10 mouse cellular contexts compared by ENCODE assay signal in the genomic region with DNA sequence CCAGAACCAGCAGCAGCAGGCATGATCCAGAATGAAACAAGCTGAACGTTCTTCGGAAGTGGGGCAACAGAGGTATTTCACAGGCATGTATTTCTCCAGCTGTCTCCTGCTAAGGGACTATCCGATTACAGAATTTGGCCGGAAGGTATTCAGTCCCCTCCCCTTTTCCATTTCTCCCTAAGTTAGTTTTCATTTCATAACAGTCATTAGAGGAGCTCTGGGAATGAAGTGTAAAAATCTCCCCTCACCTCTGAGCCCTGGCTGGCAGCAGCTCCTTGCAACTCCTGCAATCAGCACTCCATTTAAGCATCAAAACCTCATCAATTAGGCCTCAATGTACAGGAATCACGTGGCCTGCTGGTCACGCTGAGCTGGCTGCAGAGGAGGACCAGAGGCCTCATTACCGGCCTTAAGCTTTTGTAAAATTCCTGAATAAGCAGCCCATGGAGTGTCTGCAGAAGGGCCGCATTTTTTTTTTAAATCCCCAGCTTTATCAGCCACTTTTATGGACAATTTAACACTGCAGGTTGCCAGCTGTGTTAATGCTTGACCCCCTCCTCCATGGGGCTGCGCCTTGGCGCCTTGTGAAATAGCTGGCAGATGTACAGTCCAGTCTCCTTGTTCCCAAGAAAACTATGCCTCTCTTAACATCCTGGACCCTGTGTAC.
DNase-seq lines count a peak whose midpoint lies in the region; ATAC-seq lines count a peak whose summit lies in the region.
"Had no signal": no experiment of that assay in that cellular context is flagged by ENCODE, and none has a peak within 500 bp of the region (broad histone marks: within the 10 kb centered on the region; RNA-seq: fewer than 3 reads in every experiment).

No protein-coding gene starts in this region.

- H3K4me2 ChIP-seq in midbrain, embryonic 16.5 days (ENCODE audit: low read length), result no peak overlapping the region
- H3K4me2 ChIP-seq in forebrain, embryonic 16.5 days (ENCODE audit: low read length), result no peak overlapping the region
- H3K4me2 ChIP-seq in limb, embryonic 12.5 days, result peak overlapping the region; percentile 30; the same call in 1 of the 2 replicates
- H3K4me2 ChIP-seq: heart, embryonic 13.5 days had no signal

- H3K27me3 ChIP-seq in midbrain, embryonic 10.5 days (ENCODE audit: low read depth, poor library complexity, severe bottlenecking), result no peaks in the 10 kb centered on the region
- H3K27me3 ChIP-seq in midbrain, embryonic 16.5 days (ENCODE audit: control insufficient read depth, insufficient read depth, low read depth, low read length), result no peaks in the 10 kb centered on the region
- no peaks in the 10 kb centered on the region for H3K27me3 ChIP-seq in forebrain, embryonic 16.5 days (replicated peaks; ENCODE audit: control insufficient read depth, insufficient read depth, low read length)
- 0 out of 2 replicates have a peak, but pooled peaks cover 7% of the 10 kb centered on the region for H3K27me3 ChIP-seq in limb, embryonic 12.5 days
- H3K27me3 ChIP-seq: heart, embryonic 13.5 days had no signal

- no peaks in the 10 kb centered on the region for H3K36me3 ChIP-seq in midbrain, embryonic 10.5 days
- no peaks in the 10 kb centered on the region for H3K36me3 ChIP-seq in midbrain, embryonic 16.5 days (ENCODE audit: control insufficient read depth, insufficient read depth, low read length)
- H3K36me3 ChIP-seq in forebrain, embryonic 16.5 days (ENCODE audit: control insufficient read depth, insufficient read depth), result no peaks in the 10 kb centered on the region
- H3K36me3 ChIP-seq in limb, embryonic 12.5 days, result no peaks in the 10 kb centered on the region
- H3K36me3 ChIP-seq: heart, embryonic 13.5 days had no signal

- peak; percentile 20 for DNase-seq in midbrain, embryonic 10.5 days (ENCODE audit: low spot score)
- DNase-seq in c-Kit-positive CD71-positive TER-119-positive erythroid progenitor cells, embryonic 14.5 days (ENCODE audit: low spot score), result no peak
- no peak for DNase-seq in right cerebral cortex, postnatal 36 days (ENCODE audit: low spot score in 2 of 2)
- no peak for DNase-seq in layer of hippocampus, adult 9-11 months
- DNase-seq in cerebellum, postnatal 4 days (ENCODE audit: low spot score in 2 of 2), result no peak
- DNase-seq: thymus, postnatal 25 days had no signal

- no peak overlapping the region for H3K4me3 ChIP-seq in midbrain, embryonic 10.5 days
- no peak overlapping the region for H3K4me3 ChIP-seq in midbrain, embryonic 16.5 days (ENCODE audit: low read depth, low read length)
- H3K4me3 ChIP-seq in forebrain, embryonic 16.5 days (replicated peaks; ENCODE audit: low read length), result no peak overlapping the region
- no peak overlapping the region for H3K4me3 ChIP-seq in limb, embryonic 12.5 days (replicated peaks)
- H3K4me3 ChIP-seq: heart, embryonic 13.5 days had no signal

- WGBS in midbrain, embryonic 10.5 days, result 58% methylated on average over 10 of the region's 10 CpGs
- WGBS in midbrain, embryonic 16.5 days, result 28% methylated on average over 10 of the region's 10 CpGs
- WGBS in forebrain, embryonic 16.5 days, result 10% methylated on average over 10 of the region's 10 CpGs
- WGBS in limb, embryonic 12.5 days, result 11% methylated on average over 10 of the region's 10 CpGs

- H3K4me1 ChIP-seq in midbrain, embryonic 10.5 days, result peaks cover 9% of the 10 kb centered on the region
- H3K4me1 ChIP-seq in midbrain, embryonic 16.5 days (ENCODE audit: control insufficient read depth, insufficient read depth, low read length), result 0 out of 2 replicates have a peak, but pooled peaks cover 4% of the 10 kb centered on the region
- H3K4me1 ChIP-seq in forebrain, embryonic 16.5 days (replicated peaks; ENCODE audit: control insufficient read depth, insufficient read depth, low read length), result peaks cover 6% of the 10 kb centered on the region; the same call in 1 of the 2 replicates
- peaks cover 20% of the 10 kb centered on the region for H3K4me1 ChIP-seq in limb, embryonic 12.5 days (replicated peaks)
- H3K4me1 ChIP-seq: heart, embryonic 13.5 days had no signal

- no peak overlapping the region for H3K9ac ChIP-seq in midbrain, embryonic 16.5 days (ENCODE audit: low read depth, low read length)
- no peak overlapping the region for H3K9ac ChIP-seq in forebrain, embryonic 16.5 days (replicated peaks; ENCODE audit: low read depth, low read length)
- no peak overlapping the region for H3K9ac ChIP-seq in limb, embryonic 12.5 days (replicated peaks)
- H3K9ac ChIP-seq: heart, embryonic 13.5 days had no signal

- ATAC-seq in midbrain, embryonic 16.5 days, result no peak
- peak; percentile 54 for ATAC-seq in forebrain, embryonic 16.5 days
- peak; percentile 90 for ATAC-seq in limb, embryonic 12.5 days (ENCODE audit: insufficient number of reproducible peaks, insufficient read depth, low FRiP score, low TSS enrichment, low read depth)

- 0 out of 2 replicates have a peak overlapping the region, but pooled peaks have one; percentile 28 for H3K27ac ChIP-seq in midbrain, embryonic 10.5 days (replicated peaks)
- no peak overlapping the region for H3K27ac ChIP-seq in midbrain, embryonic 16.5 days (ENCODE audit: low read length)
- H3K27ac ChIP-seq in forebrain, embryonic 16.5 days (ENCODE audit: low read length), result no peak overlapping the region
- peak overlapping the region; percentile 76 for H3K27ac ChIP-seq in limb, embryonic 12.5 days
- H3K27ac ChIP-seq: heart, embryonic 13.5 days had no signal

- H3K9me3 ChIP-seq in midbrain, embryonic 10.5 days (replicated peaks), result no peaks in the 10 kb centered on the region
- no peaks in the 10 kb centered on the region for H3K9me3 ChIP-seq in midbrain, embryonic 16.5 days (replicated peaks; ENCODE audit: control insufficient read depth, low read length, poor library complexity, severe bottlenecking)
- H3K9me3 ChIP-seq in forebrain, embryonic 16.5 days (ENCODE audit: control insufficient read depth, low read length), result no peaks in the 10 kb centered on the region
- H3K9me3 ChIP-seq in limb, embryonic 12.5 days, result no peaks in the 10 kb centered on the region
- H3K9me3 ChIP-seq: heart, embryonic 13.5 days had no signal

Comparison
In these comparisons a context has a peak if more than half of its experiments do, and no peak if none do; other contexts are left out.
1. H3K27ac ChIP-seq: peak in midbrain, embryonic 10.5 days (single experiment) and limb, embryonic 12.5 days (single experiment); none in midbrain, embryonic 16.5 days (single experiment) and forebrain, embryonic 16.5 days (single experiment).